Mouse (Mus musculus) ES-E14 (cell line): ENCODE measurements around the gene Sf3a2. TPM values are rescaled to one million over a fixed set of nuclear protein-coding genes. Genes with fewer than 3 reads are reported as not detected.

Experiments
- DNase-seq: peaks from one replicate; pipeline ENCODE4 v3.0.0-alpha.2; 2013; ENCODE audit warnings: low read depth, low spot score
- H3K27ac ChIP-seq: 2 replicates; pipeline ENCODE4 v1.5.1; 2012; ENCODE audit warnings: low read depth, mild to moderate bottlenecking, low read length, moderate library complexity, mixed read lengths; ENCODE audit not compliant: poor library complexity, insufficient read depth, severe bottlenecking
- H3K36me3 ChIP-seq: 2 replicates; pipeline ENCODE4 v1.6.1; 2012; ENCODE audit warnings: mild to moderate bottlenecking, low read length, moderate library complexity, mixed read lengths; ENCODE audit not compliant: control insufficient read depth, poor library complexity, insufficient read depth, severe bottlenecking
- H3K4me1 ChIP-seq, 2 experiments: fragments of 150-350 bp in 1 of 2; sonication (generic) in 1 of 2; 2 replicates each; pipeline ENCODE4 v1.6.1; 2012; ENCODE audit warnings: low read length in 2 of 2, mild to moderate bottlenecking in 1 of 2, mixed read lengths in 1 of 2; ENCODE audit not compliant: control insufficient read depth in 2 of 2, insufficient read depth in 2 of 2, poor library complexity in 1 of 2
- H3K4me3 ChIP-seq, 2 experiments: fragments of 150-350 bp in 1 of 2; sonication (generic) in 1 of 2; 2 replicates each; pipeline ENCODE4 v1.5.1; 2012; ENCODE audit warnings: low read length in 2 of 2, low read depth in 1 of 2, mild to moderate bottlenecking in 1 of 2, mixed read lengths in 1 of 2; ENCODE audit not compliant: insufficient read depth in 1 of 2, poor library complexity in 1 of 2, severe bottlenecking in 1 of 2
- H3K9ac ChIP-seq: 2 replicates; pipeline ENCODE4 v1.6.1; 2012; ENCODE audit warnings: low read depth, mild to moderate bottlenecking, low read length, mixed read lengths; ENCODE audit not compliant: poor library complexity, insufficient read depth, severe bottlenecking
- H3K9me3 ChIP-seq: fragments of 150-350 bp; sonication (generic); 2 replicates; pipeline ENCODE4 v1.6.1; 2012; ENCODE audit warnings: low read depth, mild to moderate bottlenecking, low read length; ENCODE audit not compliant: control insufficient read depth, insufficient read depth
- CHD2 ChIP-seq: IDR thresholded peaks from 2 replicates; pipeline ENCODE4 v1.6.1; 2014; ENCODE audit warnings: mild to moderate bottlenecking, low read depth, low read length, inconsistent platforms
- HCFC1 ChIP-seq: IDR thresholded peaks from 2 replicates; pipeline ENCODE4 v1.6.1; 2012; ENCODE audit warnings: low read length, inconsistent platforms, borderline replicate concordance; ENCODE audit not compliant: insufficient read depth
- MAFK ChIP-seq: IDR thresholded peaks from 2 replicates; pipeline ENCODE4 v1.6.1; 2014; ENCODE audit warnings: mild to moderate bottlenecking, low read depth, low read length, inconsistent platforms; ENCODE audit not compliant: insufficient read depth
- ZC3H11A ChIP-seq: IDR thresholded peaks from 2 replicates; pipeline ENCODE4 v1.6.1; 2012; ENCODE audit warnings: low read depth, mild to moderate bottlenecking, inconsistent platforms, low read length, borderline replicate concordance
- ZNF384 ChIP-seq: IDR thresholded peaks from 2 replicates; pipeline ENCODE4 v1.6.1; 2012; ENCODE audit warnings: low read depth, low read length, inconsistent platforms
- in situ Hi-C, 2 experiments: fragments of 600-800 bp; cut with MboI; formaldehyde crosslinking; loops; one replicate each; pipeline ENCODE4 v1.15.1; 2025; ENCODE audit warnings: low sequenced_read_pairs in 2 of 2, inconsistent platforms in 1 of 2; ENCODE audit not compliant: unreplicated experiment in 2 of 2
- total RNA-seq: library from RNA; depleted of rRNA; stranded (reverse); fragments of 300-350 nt; gene quantifications from 2 replicates; pipeline ENCODE4 v1.2.3, GENCODE M21; 2012

Gene Sf3a2
- total RNA-seq, 1 experiment, result 31.4 TPM

GRCm38 (mm10) chr10:80756967-80757366 is 41.0 kb upstream of the Sf3a2 start:
- Histone ChIP-seq H3K36me3 (no peaks in the 10 kb centered on the region), H3K4me3 (no peak overlapping the region), H3K4me1 (peaks cover 0 to 21% of the 10 kb centered on the region in 2 experiments; a peak in 3 of 4 replicates), H3K27ac (no peak overlapping the region), H3K9ac (peak overlapping the region; percentile 18; the same call in 1 of the 2 replicates), H3K9me3 (no peaks in the 10 kb centered on the region)
- TF ChIP-seq HCFC1, result no peak
- TF ChIP-seq ZNF384, result no peak
- TF ChIP-seq CHD2, result no peak
- no peak for TF ChIP-seq MAFK
- TF ChIP-seq ZC3H11A, result no peak
- no peak for DNase-seq
- in situ Hi-C loops, result no loop called here

GRCm38 (mm10) chr10:80757717-80758116 is 40.3 kb upstream of the Sf3a2 start:
- Histone ChIP-seq H3K9me3 (no peaks in the 10 kb centered on the region), H3K4me3 (no peak overlapping the region), H3K36me3 (no peaks in the 10 kb centered on the region), H3K9ac (no peak overlapping the region), H3K27ac (no peak overlapping the region), H3K4me1 (peaks cover 0 to 19% of the 10 kb centered on the region in 2 experiments; a peak in 3 of 4 replicates)
- in situ Hi-C loops, result no loop called here
- TF ChIP-seq CHD2, result no peak
- TF ChIP-seq ZC3H11A, result no peak
- no peak for TF ChIP-seq MAFK
- no peak for TF ChIP-seq ZNF384
- DNase-seq, result no peak

DNA sequence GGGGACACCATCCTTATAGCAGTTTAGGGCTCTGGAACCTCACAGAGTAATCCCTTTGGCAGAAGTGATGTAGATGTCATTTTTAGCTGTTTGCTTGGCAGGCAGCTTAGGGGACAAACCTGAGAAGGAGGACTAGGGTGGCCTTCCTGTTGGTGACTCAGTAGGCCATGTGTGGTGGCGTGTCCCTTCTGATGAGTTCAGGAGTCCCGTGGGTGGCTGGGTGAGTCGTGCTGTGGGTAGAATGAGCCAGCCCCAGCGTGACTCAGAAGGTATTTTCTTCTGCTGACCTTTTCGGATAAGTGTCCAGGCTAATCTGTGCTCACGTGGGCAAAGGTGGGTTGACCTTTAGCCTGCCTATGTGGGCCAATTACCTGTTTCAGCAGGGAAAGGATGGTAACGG is 39.3 kb upstream of the Sf3a2 start:
- Histone ChIP-seq H3K27ac (no peak overlapping the region), H3K36me3 (peaks cover 3% of the 10 kb centered on the region; the same call in 1 of the 2 replicates), H3K4me3 (no peak overlapping the region), H3K4me1 (peaks cover 0 to 19% of the 10 kb centered on the region in 2 experiments; a peak in 3 of 4 replicates), H3K9me3 (no peaks in the 10 kb centered on the region), H3K9ac (no peak overlapping the region)
- DNase-seq, result no peak
- in situ Hi-C loops, result no loop called here
- TF ChIP-seq ZNF384, result no peak
- no peak for TF ChIP-seq ZC3H11A
- TF ChIP-seq MAFK, result no peak
- TF ChIP-seq CHD2, result no peak
- TF ChIP-seq HCFC1, result no peak

- TF ChIP-seq HCFC1, result no peak
- no peak for TF ChIP-seq CHD2
- TF ChIP-seq ZNF384, result no peak
- no peak for TF ChIP-seq MAFK
- no peak for TF ChIP-seq ZC3H11A
- Histone ChIP-seq H3K4me1 (peaks cover 3 to 26% of the 10 kb centered on the region in 2 experiments; a peak in 3 of 4 replicates), H3K36me3 (peaks cover 8% of the 10 kb centered on the region; the same call in 1 of the 2 replicates), H3K9ac (no peak overlapping the region), H3K27ac (no peak overlapping the region), H3K9me3 (no peaks in the 10 kb centered on the region), H3K4me3 (no peak overlapping the region)
- in situ Hi-C loops, result no loop called here
- DNase-seq, result no peak
Observed at GRCm38 (mm10) chr10:80760596-80761524, 37.1 kb upstream of the Sf3a2 start.
